Mouse (Mus musculus): ENCODE measurements around the gene Ppp1r3f. TPM values are rescaled to one million over a fixed set of nuclear protein-coding genes. Genes with fewer than 3 reads are reported as not detected.

Gene Ppp1r3f
- total RNA-seq (2014; rRNA removed; ENCODE audit: low replicate concordance) (3.5 and 6.5 TPM in 2 replicates), polyA plus RNA-seq (2015; fragmentation: Nextera tagmentation; extraction: Ambion mirVana) (0.99 and 1.5 TPM in 2 replicates)

DNA sequence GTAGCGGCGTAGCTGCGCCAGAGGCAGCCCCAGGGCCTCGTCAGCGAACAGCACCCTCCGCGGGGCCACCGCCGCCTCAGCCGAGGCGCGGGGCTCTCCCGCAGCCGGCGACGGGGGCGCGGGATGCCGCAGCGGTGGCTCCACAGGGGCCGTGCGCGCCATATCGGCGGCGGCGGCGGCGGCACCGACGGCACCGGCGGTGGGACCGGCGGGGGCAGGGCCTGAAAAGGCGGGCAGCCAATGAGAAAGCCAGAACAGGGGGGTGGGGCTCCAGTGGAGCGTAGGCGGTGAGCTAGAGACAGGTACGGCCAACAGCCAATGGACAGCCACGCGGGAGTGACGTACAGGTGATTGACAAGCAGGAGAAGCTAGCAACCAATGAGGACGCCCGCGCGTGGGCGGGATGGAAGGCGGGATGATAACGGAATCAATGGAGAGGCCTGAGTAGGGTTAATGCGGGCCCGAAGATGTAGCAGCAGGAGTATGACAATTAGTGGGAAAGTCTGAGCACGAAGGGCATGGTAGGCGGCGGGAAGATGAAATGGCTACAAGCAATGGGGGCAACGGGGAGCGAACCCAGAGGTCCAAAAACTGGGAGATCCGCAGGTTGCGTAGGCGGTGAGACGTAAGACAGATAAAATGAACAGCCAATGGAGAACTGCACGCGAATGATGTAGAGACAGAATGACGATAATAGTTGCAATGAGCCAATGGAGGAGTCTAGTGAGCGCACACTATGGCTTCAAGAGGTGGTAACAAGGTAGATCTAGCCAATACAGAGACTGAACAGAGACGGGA lies at the start of gene Ppp1r3f:
Ppp1r3f (minus strand) TSS at position 197 of the 798 bp plus-strand sequence.
- TF ChIP-seq EP300 (IDR thresholded peaks at IDR 0.05; ENCODE audit: low read depth) (no peak), CTCF (IDR thresholded peaks at IDR 0.05; ENCODE audit: low read depth) (no peak)
- H3K9ac ChIP-seq (replicated peaks; ENCODE audit: low read depth, low read length) = peak within 1 kb of the TSS; percentile 74
- DNase-seq (ENCODE audit: low spot score) = peak; percentile 83
- ATAC-seq (ENCODE audit: insufficient read depth, low read depth) = peak; percentile 97
- 20% methylated on average over 57 of the region's 65 CpGs for WGBS
- H3K4me2 ChIP-seq (ENCODE audit: low read depth, low read length) = peak within 1 kb of the TSS; percentile 67
- peaks cover 4% of the 10 kb centered on the region; the same call in 1 of the 2 replicates for H3K4me1 ChIP-seq (ENCODE audit: control insufficient read depth, insufficient read depth)
- no peaks in the 10 kb centered on the region for H3K36me3 ChIP-seq (replicated peaks; ENCODE audit: control insufficient read depth, insufficient read depth, low read length)
- H3K27me3 ChIP-seq (ENCODE audit: control insufficient read depth, insufficient read depth, low read length) = no peaks in the 10 kb centered on the region
- peak within 1 kb of the TSS; percentile 86 for H3K27ac ChIP-seq (ENCODE audit: low read depth)
- no peaks in the 10 kb centered on the region for H3K9me3 ChIP-seq (replicated peaks; ENCODE audit: control insufficient read depth, low read length)
- H3K4me3 ChIP-seq (ENCODE audit: low read depth, low read length) = peak within 1 kb of the TSS; percentile 70

DNA sequence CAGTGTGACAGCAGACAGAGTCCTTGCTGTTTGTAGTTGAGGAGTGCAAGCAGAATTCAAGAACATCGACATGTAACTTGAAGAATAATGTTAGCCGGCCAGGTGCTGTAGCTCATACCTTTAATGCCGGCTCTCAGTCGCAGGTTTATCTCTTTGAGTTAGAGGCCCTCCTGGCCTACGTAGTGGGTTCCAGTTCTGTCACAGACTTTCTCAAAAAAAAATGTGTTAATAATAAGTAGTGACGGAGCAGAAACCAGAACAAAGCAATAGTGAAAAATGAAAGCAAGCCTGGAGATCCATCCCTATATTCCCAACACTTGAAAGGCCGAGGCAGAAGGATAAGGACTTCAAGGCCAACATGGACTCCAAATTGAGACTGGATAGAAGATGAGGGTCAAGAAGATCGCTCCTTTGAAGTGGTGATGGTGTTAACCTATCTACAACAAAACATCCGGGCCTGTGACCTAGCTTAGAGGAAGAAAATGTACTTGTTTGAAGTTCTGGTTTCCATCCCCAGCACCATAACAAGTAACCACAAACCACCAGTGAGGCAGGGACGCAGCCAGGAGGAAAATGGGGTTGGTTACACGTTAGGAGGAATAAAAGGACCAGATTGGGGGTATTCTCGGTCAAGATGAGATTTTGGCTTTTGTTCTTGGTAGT lies 43.9 kb upstream of the Ppp1r3f start:
- Histone ChIP-seq H3K27ac (ENCODE audit: low read depth) (no peak overlapping the region), H3K4me3 (ENCODE audit: low read depth, low read length) (no peak overlapping the region), H3K27me3 (ENCODE audit: control insufficient read depth, insufficient read depth, low read length) (no peaks in the 10 kb centered on the region), H3K36me3 (replicated peaks; ENCODE audit: control insufficient read depth, insufficient read depth, low read length) (no peaks in the 10 kb centered on the region), H3K9me3 (replicated peaks; ENCODE audit: control insufficient read depth, low read length) (no peaks in the 10 kb centered on the region), H3K4me2 (ENCODE audit: low read depth, low read length) (no peak overlapping the region), H3K9ac (replicated peaks; ENCODE audit: low read depth, low read length) (no peak overlapping the region), H3K4me1 (ENCODE audit: control insufficient read depth, insufficient read depth) (no peaks in the 10 kb centered on the region)
- DNase-seq (ENCODE audit: low spot score) (no peak), ATAC-seq (ENCODE audit: insufficient read depth, low read depth) (no peak)
- no peak for TF ChIP-seq EP300 (IDR thresholded peaks at IDR 0.05; ENCODE audit: low read depth)
- WGBS = 67% methylated on average over 12 of the region's 12 CpGs

DNA sequence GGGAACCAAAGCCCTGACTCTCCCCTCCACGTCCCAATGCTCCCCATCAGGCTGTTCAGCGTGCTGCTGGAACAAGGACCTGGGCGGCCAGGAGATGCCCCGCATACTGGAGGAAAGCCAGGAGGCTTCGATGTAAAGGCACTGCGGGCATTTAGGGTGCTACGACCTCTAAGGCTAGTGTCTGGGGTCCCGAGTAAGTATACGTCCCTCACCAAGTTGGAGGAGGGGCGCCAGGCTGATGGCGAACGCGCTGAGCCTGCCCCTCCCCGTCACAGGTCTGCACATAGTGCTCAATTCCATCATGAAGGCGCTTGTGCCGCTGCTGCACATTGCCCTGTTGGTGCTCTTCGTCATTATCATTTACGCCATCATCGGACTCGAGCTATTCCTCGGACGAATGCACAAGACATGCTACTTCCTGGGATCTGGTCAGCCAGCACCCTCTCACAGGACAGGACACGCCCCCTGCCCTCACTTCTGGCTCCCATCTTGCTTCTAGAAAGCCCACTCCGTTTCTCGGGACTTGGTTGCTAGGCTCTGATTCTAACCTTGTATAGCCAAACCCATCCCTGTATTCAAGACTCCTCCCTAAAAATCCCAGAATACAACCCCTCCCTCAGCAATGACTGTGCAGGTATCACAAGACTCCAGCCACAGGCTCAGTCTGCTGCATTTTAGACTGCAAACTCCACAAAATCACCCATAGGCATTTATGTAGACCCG lies 36.6 kb upstream of the Ppp1r3f start:
- peak overlapping the region; percentile 33 for H3K4me3 ChIP-seq (ENCODE audit: low read depth, low read length)
- no peaks in the 10 kb centered on the region for H3K27me3 ChIP-seq (ENCODE audit: control insufficient read depth, insufficient read depth, low read length)
- peak overlapping the region; percentile 60 for H3K4me2 ChIP-seq (ENCODE audit: low read depth, low read length)
- 28% methylated on average over 26 of the region's 26 CpGs for WGBS
- ATAC-seq (ENCODE audit: insufficient read depth, low read depth) (no peak), DNase-seq (ENCODE audit: low spot score) (no peak)
- H3K4me1 ChIP-seq (ENCODE audit: control insufficient read depth, insufficient read depth) = no peaks in the 10 kb centered on the region
- TF ChIP-seq EP300 (IDR thresholded peaks at IDR 0.05; ENCODE audit: low read depth) (no peak), CTCF (IDR thresholded peaks at IDR 0.05; ENCODE audit: low read depth) (no peak)
- no peaks in the 10 kb centered on the region for H3K36me3 ChIP-seq (replicated peaks; ENCODE audit: control insufficient read depth, insufficient read depth, low read length)
- no peaks in the 10 kb centered on the region for H3K9me3 ChIP-seq (replicated peaks; ENCODE audit: control insufficient read depth, low read length)
- no peak overlapping the region for H3K27ac ChIP-seq (ENCODE audit: low read depth)
- no peak overlapping the region for H3K9ac ChIP-seq (replicated peaks; ENCODE audit: low read depth, low read length)

DNA sequence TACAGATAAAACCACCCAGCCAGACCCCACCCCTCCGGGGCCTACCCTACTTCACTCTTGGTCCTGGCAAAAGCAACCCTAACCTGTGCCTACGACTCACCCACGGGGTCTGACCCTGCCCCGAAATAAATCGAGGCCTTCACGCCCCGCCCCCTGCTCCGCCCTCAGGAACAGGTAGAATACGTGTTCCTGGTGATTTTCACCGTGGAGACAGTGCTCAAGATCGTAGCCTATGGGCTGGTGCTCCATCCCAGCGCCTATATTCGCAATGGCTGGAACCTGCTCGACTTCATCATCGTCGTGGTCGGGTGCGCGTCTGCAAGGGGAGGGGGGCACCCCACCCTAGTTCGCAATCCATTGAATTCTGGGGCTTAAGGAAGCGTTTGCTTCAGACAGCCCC lies 36.0 kb upstream of the Ppp1r3f start:
- Histone ChIP-seq H3K9me3 (replicated peaks; ENCODE audit: control insufficient read depth, low read length) (no peaks in the 10 kb centered on the region), H3K4me1 (ENCODE audit: control insufficient read depth, insufficient read depth) (no peaks in the 10 kb centered on the region), H3K4me3 (ENCODE audit: low read depth, low read length) (peak overlapping the region; percentile 33), H3K27ac (ENCODE audit: low read depth) (no peak overlapping the region), H3K27me3 (ENCODE audit: control insufficient read depth, insufficient read depth, low read length) (no peaks in the 10 kb centered on the region), H3K36me3 (replicated peaks; ENCODE audit: control insufficient read depth, insufficient read depth, low read length) (no peaks in the 10 kb centered on the region), H3K9ac (replicated peaks; ENCODE audit: low read depth, low read length) (no peak overlapping the region), H3K4me2 (ENCODE audit: low read depth, low read length) (peak overlapping the region; percentile 60)
- DNase-seq (ENCODE audit: low spot score) = no peak
- no peak for TF ChIP-seq CTCF (IDR thresholded peaks at IDR 0.05; ENCODE audit: low read depth)
- TF ChIP-seq EP300 (IDR thresholded peaks at IDR 0.05; ENCODE audit: low read depth) = no peak
- 22% methylated on average over 21 of the region's 21 CpGs for WGBS
- no peak for ATAC-seq (ENCODE audit: insufficient read depth, low read depth)

DNA sequence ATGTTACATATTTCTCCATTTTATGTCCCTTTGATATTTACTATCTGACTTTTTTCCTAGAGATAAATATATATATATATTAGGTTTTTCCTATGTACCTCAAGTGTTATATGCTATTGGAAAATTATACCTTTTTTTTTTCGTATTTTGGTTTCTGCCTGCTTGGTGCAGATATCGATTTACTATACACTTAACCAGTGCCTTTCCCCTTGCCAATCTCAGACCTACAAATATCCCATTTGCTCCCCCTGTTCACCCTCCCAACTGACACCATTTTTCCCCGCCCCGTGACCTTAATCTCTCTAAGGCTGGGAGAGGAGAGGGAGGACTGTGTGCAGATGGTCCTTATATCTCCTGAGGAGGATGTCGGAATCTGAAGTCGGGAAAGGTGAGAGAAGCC lies 32.7 kb upstream of the Ppp1r3f start, which contains the start of gene Cacna1f:
Cacna1f (plus strand) TSS at position 301 of the 400 bp plus-strand sequence.
- no peaks in the 10 kb centered on the region for H3K27me3 ChIP-seq (ENCODE audit: control insufficient read depth, insufficient read depth, low read length)
- H3K4me2 ChIP-seq (ENCODE audit: low read depth, low read length) = no peak within 1 kb of the TSS
- WGBS = 54% methylated on average over 6 of the region's 6 CpGs
- no peak within 1 kb of the TSS for H3K4me3 ChIP-seq (ENCODE audit: low read depth, low read length)
- H3K9ac ChIP-seq (replicated peaks; ENCODE audit: low read depth, low read length) = no peak within 1 kb of the TSS
- DNase-seq (ENCODE audit: low spot score) = no peak
- no peak for TF ChIP-seq EP300 (IDR thresholded peaks at IDR 0.05; ENCODE audit: low read depth)
- no peak for TF ChIP-seq CTCF (IDR thresholded peaks at IDR 0.05; ENCODE audit: low read depth)
- no peaks in the 10 kb centered on the region for H3K36me3 ChIP-seq (replicated peaks; ENCODE audit: control insufficient read depth, insufficient read depth, low read length)
- H3K4me1 ChIP-seq (ENCODE audit: control insufficient read depth, insufficient read depth) = no peaks in the 10 kb centered on the region
- no peak within 1 kb of the TSS for H3K27ac ChIP-seq (ENCODE audit: low read depth)
- no peak for ATAC-seq (ENCODE audit: insufficient read depth, low read depth)
- no peaks in the 10 kb centered on the region for H3K9me3 ChIP-seq (replicated peaks; ENCODE audit: control insufficient read depth, low read length)

All from heart, postnatal 0 days (tissue).